Mouse (Mus musculus): ENCODE results near the gene Acyp1. TPM values are rescaled to one million over a fixed set of nuclear protein-coding genes. Genes with fewer than 3 reads are reported as not detected.

Gene Acyp1
- 15.2 TPM for total RNA-seq (2023)

DNA sequence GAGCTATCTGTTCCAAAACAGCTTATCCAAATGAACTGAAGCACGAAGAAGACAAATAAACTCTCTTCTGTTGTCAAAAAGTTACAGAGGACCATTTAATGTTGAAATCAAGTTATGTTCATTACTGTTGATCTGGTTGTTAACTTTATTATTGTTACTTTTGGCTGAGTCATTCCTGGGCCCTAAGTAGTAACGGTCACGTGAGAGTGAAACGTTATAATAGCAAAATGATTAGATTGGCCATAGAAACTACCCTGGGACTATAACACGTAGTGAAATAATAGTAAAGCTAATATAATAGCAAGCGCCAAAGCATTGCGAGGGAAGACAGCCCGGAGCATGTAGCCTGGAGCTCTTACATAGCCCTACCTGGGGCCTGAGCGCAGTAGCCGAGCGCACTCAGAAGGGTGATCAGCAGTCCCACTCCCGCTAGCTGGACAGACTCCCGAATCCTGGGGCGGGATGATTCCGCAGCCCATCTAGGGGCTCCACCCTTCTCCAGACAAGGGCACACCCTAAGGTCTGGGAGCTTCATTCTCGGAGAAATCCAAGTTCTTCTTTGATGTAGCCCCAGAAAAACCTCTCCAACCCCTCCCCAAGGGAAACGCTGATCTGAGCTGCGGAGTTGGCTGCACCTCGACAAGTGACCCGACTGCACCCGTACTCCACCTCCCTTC, at the start of gene Acyp1:
TSS of gene Acyp1 (minus strand) at position 630 of the 677 bp plus-strand sequence.

GRCm38 (mm10) chr12:85288486-85289156, 383 bp upstream of the Acyp1 start, which contains the start of gene Zc2hc1c:
Zc2hc1c (plus strand) TSS chr12:85288591.

DNA sequence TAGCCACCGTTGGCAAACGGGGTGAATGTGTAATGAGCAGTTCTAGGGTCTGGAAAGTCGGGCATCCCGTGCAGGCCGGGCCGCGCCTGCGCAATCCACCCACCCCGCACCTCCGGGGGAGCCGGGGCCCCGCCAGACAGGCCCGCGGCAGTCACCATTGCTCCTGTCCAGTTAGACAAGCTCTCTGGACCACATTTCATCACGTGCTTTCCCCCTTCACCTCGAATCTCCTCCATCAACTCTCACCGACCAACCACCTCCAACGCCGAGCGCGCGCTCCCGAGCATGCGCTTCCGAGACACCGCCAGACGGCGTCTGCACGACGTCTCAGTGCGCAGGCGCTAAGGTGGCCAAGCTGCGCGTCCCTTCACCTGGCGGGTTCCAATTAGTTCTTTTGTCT, 17.9 kb downstream of the Acyp1 start, which contains the start of gene Mlh3:
TSS of gene Mlh3 (minus strand) at position 281 of the 400 bp plus-strand sequence.

Other genes starting within 250 kb of the Acyp1 start
- 1.8 TPM for gene Prox2, start 177.7 kb downstream of the Acyp1 start, total RNA-seq (2023)
- gene Dlst, start 177.6 kb downstream of the Acyp1 start, total RNA-seq (2023): 199 TPM
- 4.7 TPM for gene Rps6kl1, start 137.2 kb downstream of the Acyp1 start, total RNA-seq (2023)
- gene Pgf, start 110.6 kb downstream of the Acyp1 start, total RNA-seq (2023): not detected
- 110 TPM for gene Eif2b2, start 69.0 kb downstream of the Acyp1 start, total RNA-seq (2023)
- 15.8 TPM for gene Mlh3, start 17.8 kb downstream of the Acyp1 start, total RNA-seq (2023)
- gene Zc2hc1c, start 153 bp upstream of the Acyp1 start, total RNA-seq (2023): not detected
- 52.2 TPM for gene Nek9, start 50.9 kb upstream of the Acyp1 start, total RNA-seq (2023)
- 159 TPM for gene Tmed10, start 86.4 kb upstream of the Acyp1 start, total RNA-seq (2023)
- gene Fos, start 185.5 kb upstream of the Acyp1 start, total RNA-seq (2023): 445 TPM